Comparison of ENCODE assay signal across 18 mouse cellular contexts in the genomic region with DNA sequence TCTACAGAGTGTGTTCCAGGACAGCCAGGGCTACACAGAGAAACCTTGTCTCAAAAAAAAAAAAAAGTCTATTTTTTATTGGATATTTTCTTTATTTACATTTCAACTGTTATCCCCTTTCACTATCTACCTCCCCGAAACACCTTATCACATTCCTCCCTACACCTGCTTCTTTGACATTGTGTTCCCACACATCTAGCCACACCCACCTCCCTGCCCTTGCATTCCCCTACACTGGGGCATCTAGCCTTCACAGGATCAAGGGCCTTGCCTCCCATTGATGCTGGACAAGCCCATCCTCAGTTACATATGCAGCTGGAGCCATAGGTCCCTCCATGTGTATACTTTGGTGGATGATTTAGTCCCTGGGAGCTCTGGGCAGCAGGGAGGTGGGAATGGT. TPM values are rescaled to one million over a fixed set of nuclear protein-coding genes. Genes with fewer than 3 reads are reported as not detected.
"Had no signal": no experiment of that assay in that cellular context is flagged by ENCODE, and none has a peak within 500 bp of the region (broad histone marks: within the 10 kb centered on the region; RNA-seq: fewer than 3 reads in every experiment).

No protein-coding gene starts in this region.

- H3K4me2 ChIP-seq: liver, embryonic 15.5 days; lung, embryonic 15.5 days; midbrain, embryonic 11.5 days; midbrain, embryonic 13.5 days; midbrain, embryonic 15.5 days; neural tube, embryonic 12.5 days; stomach, embryonic 15.5 days had no signal

- H3K27me3 ChIP-seq: liver, embryonic 15.5 days; lung, embryonic 15.5 days; megakaryocyte, embryonic 14.5 days; midbrain, embryonic 13.5 days; midbrain, embryonic 15.5 days; neural tube, embryonic 12.5 days; stomach, embryonic 15.5 days had no signal

- DNase-seq: liver, postnatal 0 days; lung, adult 2 months; lung, postnatal 14 days; lung, postnatal 36 days; right cerebral cortex, postnatal 14 days; thymus, adult 2 months; thymus, postnatal 25 days; thymus, postnatal 4 days had no signal

- H3K36me3 ChIP-seq: liver, embryonic 15.5 days; lung, embryonic 15.5 days; midbrain, embryonic 13.5 days; midbrain, embryonic 15.5 days; neural tube, embryonic 12.5 days; stomach, embryonic 15.5 days had no signal

- H3K4me3 ChIP-seq: liver, embryonic 15.5 days; lung, embryonic 15.5 days; megakaryocyte, embryonic 14.5 days; midbrain, embryonic 13.5 days; midbrain, embryonic 15.5 days; neural tube, embryonic 12.5 days; stomach, embryonic 15.5 days had no signal

- H3K4me1 ChIP-seq: liver, embryonic 15.5 days; lung, embryonic 15.5 days; megakaryocyte, embryonic 14.5 days; midbrain, embryonic 13.5 days; midbrain, embryonic 15.5 days; neural tube, embryonic 12.5 days; stomach, embryonic 15.5 days had no signal

- ATAC-seq: liver, postnatal 0 days; lung, postnatal 0 days; midbrain, embryonic 13.5 days; midbrain, embryonic 15.5 days had no signal

- H3K9ac ChIP-seq: liver, embryonic 15.5 days; liver, postnatal 0 days; lung, embryonic 15.5 days; midbrain, embryonic 13.5 days; midbrain, embryonic 15.5 days; neural tube, embryonic 12.5 days; stomach, embryonic 15.5 days had no signal

- H3K9me3 ChIP-seq: lung, embryonic 15.5 days; midbrain, embryonic 13.5 days; midbrain, embryonic 15.5 days; neural tube, embryonic 12.5 days; stomach, embryonic 15.5 days had no signal

- H3K27ac ChIP-seq: liver, embryonic 15.5 days; lung, embryonic 15.5 days; macrophage; midbrain, embryonic 13.5 days; midbrain, embryonic 15.5 days; neural tube, embryonic 12.5 days; stomach, embryonic 15.5 days had no signal

RNA-seq across cellular contexts. Expression of gene Amy2a5, which starts 31.5 kb away (rescaled TPM):
- polyA plus RNA-seq: liver, embryonic 15.5 days; lung, postnatal 0 days; macrophage; neural tube, embryonic 12.5 days had no signal
